Mouse (Mus musculus): Measurements from ENCODE around the gene Eif4ebp2. TPM values are rescaled to one million over a fixed set of nuclear protein-coding genes. Genes with fewer than 3 reads are reported as not detected.

The Eif4ebp2 gene
- 130 and 157 TPM in 2 replicates for polyA plus RNA-seq (2012; ENCODE audit: low replicate concordance)

GRCm38 (mm10) chr10:61452645-61453044 lies at the start of gene Eif4ebp2:
Gene Eif4ebp2, minus strand, starts transcription at chr10:61452661.

GRCm38 (mm10) chr10:61475594-61476439 lies 23.4 kb upstream of the Eif4ebp2 start, which contains the start of gene Lrrc20:
Gene Lrrc20, plus strand, starts transcription at chr10:61475801.

GRCm38 (mm10) chr10:61417672-61418071 lies 34.8 kb downstream of the Eif4ebp2 start, which contains the start of gene Nodal:
Gene Nodal, plus strand, starts transcription at chr10:61417972.

GRCm38 (mm10) chr10:61383021-61383714 lies 69.3 kb downstream of the Eif4ebp2 start, which contains the start of gene Pald1:
Gene Pald1, minus strand, starts transcription at chr10:61383530.

Other genes with a start within 250 kb of the Eif4ebp2 start
- gene Adamts14, start 179.2 kb downstream of the Eif4ebp2 start, polyA plus RNA-seq (2012; ENCODE audit: low replicate concordance), result 2.2 and 3.1 TPM in 2 replicates
- 0.93 and 6.3 TPM in 2 replicates for gene Prf1, start 154.8 kb downstream of the Eif4ebp2 start, polyA plus RNA-seq (2012; ENCODE audit: low replicate concordance)
- gene Pald1, start 69.1 kb downstream of the Eif4ebp2 start, polyA plus RNA-seq (2012; ENCODE audit: low replicate concordance), result 1.5 and 1.6 TPM in 2 replicates
- gene Nodal, start 34.7 kb downstream of the Eif4ebp2 start, polyA plus RNA-seq (2012; ENCODE audit: low replicate concordance), result not detected in 2 replicates
- 6.7 and 49.3 TPM in 2 replicates for gene Lrrc20, start 23.1 kb upstream of the Eif4ebp2 start, polyA plus RNA-seq (2012; ENCODE audit: low replicate concordance)
- gene Npffr1, start 142.8 kb upstream of the Eif4ebp2 start, polyA plus RNA-seq (2012; ENCODE audit: low replicate concordance), result not detected in 2 replicates
- 23.6 and 37.5 TPM in 2 replicates for gene Ppa1, start 195.9 kb upstream of the Eif4ebp2 start, polyA plus RNA-seq (2012; ENCODE audit: low replicate concordance)
- 22.5 and 64.6 TPM in 2 replicates for gene Sar1a, start 227.6 kb upstream of the Eif4ebp2 start, polyA plus RNA-seq (2012; ENCODE audit: low replicate concordance)
- gene Tysnd1, start 242.9 kb upstream of the Eif4ebp2 start, polyA plus RNA-seq (2012; ENCODE audit: low replicate concordance), result 232 and 379 TPM in 2 replicates

All from leukemia stem cell, adult 10-12 weeks (primary cell).